Mouse (Mus musculus): ENCODE measurements around the gene Castor2. TPM values are rescaled to one million over a fixed set of nuclear protein-coding genes. Genes with fewer than 3 reads are reported as not detected.

Gene Castor2
- 12.7 and 12.9 TPM in 2 replicates for total RNA-seq (2021)
- long read RNA-seq, partial matches to known transcripts = 9 of 10 reads
- long read RNA-seq, other reads (novel, unspliced or antisense) = 1 of 10 reads

DNA sequence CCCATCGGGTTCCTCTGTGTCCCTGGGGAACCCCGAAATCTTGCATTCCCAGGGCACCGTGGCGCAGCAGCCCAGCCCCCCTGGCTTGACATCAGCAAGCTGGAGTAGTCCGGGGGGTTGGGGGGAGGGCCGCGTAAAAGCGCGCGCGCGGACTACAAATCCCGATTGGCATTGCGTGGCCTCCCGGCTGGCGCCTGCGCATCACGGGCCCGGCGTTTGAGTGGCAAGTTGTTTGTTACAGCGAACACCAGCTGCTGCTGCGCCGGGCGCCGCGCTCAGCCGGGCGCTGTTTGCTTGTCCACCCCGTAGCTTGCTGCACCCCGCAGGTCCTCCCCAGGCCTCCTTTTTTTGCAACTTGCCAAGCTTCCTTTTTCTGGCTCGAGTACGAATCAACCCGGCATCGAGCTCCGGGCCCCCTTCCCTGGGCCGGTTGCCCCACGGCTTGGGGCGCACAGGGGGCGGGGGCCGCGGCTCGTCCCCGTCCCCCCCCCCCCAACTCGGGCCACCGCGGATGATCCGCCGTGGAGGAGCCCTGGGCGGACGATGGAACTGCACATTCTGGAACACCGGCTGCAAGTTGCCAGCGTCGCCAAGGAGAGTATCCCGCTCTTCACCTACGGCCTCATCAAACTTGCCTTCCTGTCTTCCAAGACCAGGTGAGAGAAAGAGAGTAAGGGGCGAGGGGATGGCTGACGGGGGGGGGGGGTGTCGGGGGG lies at the start of gene Castor2:
TSS of gene Castor2 (plus strand) at position 216 of the 716 bp plus-strand sequence.
- peak; percentile 95 for DNase-seq

DNA sequence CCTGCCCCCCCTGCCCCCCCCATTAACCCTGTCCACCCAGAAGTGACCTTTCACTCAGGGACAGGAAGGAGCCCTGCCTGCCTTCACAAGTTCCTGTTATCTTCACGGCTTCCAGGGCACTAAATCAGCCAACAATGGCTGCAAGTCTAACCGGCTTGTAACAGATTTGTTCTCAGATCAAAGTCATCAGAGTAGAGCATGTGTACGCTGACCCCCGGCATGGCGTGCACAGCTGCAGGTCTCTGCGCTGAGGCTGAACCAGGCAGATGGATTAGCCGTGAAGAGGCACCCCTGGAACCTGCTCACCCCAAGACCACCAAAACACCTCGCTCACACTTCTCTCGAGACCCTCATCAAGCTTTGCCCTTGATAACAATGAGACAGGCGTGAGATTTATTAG lies 48.8 kb upstream of the Castor2 start:
- no peak for DNase-seq

DNA sequence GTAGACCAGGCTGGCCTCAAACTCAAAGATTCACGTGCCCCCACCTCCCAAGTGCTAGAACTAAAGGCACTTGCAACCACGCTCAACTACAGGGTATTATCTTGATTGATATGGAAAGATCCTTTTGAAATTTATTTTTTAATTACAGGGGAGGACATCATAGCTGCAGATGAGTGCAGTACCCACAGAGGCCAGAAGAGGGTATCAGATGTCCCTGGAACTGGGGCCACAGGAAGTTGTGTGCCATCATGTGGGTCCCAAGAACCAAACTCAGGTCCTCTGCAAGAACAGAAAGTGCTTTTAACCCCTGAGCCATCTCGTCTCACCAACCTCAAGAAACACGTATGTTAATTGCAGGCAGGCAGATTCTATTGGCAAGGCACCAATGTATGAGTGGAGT lies 46.9 kb upstream of the Castor2 start:
- no peak for DNase-seq

DNA sequence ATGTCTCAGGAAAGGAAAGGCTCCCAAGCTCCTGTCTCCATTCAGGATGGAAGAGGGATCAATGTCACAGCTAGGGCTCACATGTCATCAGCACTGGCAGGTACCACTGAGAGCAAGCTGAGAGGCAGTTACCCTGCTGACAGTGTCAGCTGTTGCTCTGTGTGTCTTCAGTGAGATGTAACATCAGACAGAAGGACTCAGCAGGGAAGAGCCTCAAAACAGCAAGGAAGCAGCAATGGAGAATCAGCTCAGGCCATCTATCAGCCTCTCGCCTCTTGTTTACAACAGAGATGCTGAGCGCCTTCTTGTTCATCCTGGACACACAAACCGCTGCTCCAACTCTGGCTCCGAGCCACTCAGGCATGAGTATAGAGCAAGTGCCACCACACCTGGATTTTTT lies 45.0 kb upstream of the Castor2 start:
- DNase-seq = no peak

DNA sequence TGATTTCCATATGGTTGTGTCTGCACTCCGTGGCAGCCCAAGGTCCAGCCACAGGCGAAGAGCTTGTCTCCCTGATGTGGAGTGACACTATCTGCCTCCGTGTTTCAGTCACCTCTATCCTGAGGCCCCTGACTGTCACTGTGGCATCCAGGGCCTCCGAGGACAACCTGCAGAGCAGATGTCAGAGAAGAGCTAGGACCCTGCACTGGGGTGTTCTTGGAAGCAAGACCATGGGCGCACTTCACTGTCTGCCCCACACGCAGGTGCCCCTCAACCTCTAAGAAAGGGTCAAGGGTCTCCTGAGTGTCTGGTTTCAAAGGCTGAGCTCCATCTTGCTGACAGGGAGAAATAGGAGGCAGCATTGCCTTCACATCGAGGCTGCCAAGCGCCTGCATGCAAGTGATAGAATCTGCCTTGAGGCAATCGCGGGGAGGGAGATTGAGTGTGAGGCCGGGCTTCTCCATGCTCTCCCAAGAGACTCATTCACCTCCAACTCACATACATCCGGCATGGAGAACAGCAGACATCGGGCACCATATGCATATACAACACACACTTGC lies 40.6 kb upstream of the Castor2 start:
- no peak for DNase-seq

DNA sequence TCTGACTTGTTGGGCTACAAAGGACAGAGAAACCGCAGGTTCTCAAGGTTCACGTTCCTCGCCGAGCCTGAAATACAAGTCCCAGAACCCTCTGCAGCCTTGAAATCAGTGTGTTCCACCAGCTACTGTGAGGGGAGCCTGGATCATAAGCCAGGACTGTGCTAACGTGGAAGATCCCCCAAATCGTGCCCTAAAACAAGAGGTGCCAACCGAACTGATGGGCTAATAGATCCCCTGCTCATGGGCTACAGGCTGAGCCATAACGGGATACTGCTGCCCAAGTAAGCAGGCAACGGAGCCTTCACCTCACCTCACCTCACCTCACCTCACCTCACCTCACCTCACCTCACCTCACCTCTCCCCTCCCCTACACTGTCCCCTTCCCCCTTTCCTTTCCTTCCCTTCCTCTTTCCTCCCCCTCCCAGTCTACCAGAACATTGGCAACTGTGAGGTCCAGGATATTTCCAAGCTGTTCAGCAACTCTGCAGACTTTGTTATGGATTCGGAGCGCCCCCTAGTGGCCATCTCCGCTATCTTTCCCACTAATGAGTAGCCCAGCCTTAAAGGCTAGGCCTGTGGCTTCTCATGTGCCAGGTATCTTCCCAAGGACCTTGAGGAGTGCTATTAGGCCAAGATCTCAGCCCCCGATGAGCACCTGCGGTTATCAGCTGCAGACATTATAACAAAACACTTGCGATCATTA lies 36.0 kb upstream of the Castor2 start:
- DNase-seq = peak; percentile 86

DNA sequence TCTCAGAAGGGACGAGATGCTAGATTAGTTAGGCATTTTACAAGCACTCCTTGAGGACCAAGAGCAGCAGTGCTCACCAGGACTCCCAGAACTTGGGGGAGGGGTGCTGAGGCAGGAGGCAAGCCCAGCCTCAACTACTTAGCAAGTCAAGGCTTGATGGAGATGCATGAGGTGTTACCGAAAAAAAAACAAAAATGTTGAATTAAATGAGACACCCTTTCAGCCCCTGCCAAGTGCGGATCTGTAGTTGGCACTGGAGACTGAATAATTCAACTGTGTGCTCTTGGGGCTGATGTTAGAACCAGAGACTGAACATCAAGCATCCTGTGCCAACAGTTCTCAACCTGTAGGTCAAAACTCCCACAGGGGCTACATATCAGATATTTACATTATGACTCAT lies 33.2 kb upstream of the Castor2 start:
- DNase-seq = no peak

DNA sequence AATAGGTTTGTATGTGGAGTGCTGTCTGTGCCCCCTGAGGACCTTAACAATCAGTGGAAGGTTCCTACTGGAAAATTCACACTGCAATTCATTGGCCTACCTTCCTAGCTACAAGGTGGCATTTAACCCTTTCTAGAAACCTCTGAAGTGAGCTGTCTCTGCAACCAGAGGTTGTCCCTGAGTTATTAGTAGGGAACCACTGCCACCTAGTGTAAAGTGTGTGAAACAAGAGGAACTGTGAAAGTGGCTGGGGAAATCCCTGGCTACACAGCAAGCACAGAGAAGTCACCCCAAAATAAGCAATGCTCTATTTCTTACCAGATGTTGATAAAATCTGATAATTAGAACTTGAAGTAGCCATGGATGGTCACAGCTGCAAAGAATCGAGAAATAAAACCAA lies 31.6 kb upstream of the Castor2 start:
- DNase-seq = no peak

DNA sequence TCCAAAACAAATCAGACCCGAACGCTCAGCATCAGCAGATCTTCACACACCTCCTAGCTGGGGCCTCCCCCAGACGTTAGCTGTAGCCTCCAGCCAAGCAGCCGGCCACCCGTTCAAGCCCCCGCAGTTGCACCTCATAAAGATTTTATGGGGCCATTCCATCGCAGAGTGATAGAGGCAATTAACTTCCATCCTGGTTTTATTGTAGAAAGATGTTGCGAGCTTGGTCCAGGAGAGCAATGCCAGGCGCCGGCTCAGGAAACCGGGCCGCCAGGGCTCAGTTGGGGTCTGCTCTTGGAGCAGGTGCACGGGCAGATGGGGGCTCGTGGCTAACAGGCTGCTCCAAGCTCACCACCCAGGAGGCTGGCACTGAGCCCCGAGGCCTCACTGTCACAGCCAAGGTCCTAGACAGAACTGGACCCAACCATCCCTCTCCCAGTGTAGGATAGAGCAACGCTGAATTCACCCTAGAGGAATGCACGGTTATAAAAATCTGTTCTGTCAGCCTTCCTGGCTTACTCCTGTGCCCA lies 25.9 kb upstream of the Castor2 start:
- DNase-seq = peak; percentile 52

DNA sequence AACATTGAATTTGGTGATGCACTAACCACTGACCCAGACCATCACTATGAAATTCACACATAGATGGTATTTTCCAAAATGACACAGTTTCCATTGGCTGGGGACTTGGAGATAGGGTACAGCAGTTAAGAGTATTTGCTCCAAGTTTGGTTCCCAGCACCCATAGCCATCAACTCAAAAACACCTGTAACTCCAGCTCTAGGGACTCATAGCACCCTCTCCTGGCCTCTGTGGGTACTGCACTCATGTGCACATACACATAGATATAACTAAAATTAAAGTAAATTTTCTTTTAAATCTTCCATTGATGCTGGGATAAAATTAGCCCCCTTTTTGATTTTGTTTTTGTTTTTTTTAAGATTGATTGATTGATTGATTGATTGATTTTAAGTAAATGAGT lies 25.1 kb upstream of the Castor2 start:
- DNase-seq = no peak

DNA sequence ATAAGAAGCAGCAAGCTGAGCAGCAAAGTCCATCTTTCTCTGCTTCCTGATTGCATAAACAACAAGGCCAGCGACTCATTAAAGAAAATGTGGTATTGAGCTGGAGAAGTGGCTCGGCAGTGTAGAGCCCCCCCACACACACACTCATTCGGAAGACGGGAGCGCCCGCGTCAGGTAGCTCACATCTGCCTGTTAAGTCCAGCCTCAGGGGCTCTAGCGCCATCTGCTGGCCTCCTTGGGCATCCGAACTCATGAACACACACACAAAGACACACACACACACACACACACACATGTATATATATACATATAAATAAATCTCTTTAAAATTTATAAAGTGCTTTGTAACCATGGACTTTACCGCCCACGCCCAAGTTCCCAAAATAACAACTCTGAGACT lies 23.3 kb upstream of the Castor2 start:
- no peak for DNase-seq

DNA sequence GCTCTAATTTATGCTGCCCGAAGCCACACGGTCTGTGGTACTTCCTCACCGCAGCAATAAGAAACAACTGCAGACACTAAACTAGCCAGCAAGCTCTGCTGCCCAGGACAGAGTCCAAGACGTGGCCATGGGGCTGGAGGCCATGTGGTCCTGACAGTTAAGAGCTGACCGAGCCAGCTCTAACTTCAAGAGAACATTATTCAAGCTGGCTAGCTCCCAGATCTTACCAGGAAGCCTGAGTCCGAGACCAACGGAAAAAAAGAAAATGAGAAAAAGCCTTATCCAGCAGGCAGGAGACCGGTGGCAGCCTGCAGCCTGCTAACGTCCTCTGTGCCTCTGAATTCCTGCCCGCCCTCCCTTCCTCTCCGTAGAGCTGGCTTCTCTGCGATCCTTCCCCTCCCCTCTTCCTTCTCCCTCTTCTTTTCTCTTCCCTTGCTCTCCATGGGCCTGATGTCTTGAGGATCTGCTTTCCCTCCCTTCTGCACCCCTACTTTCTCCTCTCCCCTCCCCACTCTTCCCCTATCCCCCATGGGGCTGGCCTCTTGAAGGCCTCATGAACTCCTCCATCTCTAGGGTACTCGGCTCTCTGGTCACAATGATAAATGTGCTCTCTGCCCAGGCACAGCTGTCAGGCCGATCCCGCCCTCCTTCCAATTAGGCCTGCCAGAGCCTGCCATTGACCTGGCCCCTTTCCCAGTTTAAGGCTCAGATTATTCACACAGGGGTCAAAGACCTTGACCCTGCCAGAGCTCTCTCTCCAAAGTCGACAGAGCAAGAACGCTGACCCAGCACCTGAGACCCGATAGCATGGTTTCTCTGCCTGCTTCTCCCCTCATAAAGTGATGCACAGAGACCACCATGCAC lies 18.6 kb upstream of the Castor2 start:
- DNase-seq = peak; percentile 26

DNA sequence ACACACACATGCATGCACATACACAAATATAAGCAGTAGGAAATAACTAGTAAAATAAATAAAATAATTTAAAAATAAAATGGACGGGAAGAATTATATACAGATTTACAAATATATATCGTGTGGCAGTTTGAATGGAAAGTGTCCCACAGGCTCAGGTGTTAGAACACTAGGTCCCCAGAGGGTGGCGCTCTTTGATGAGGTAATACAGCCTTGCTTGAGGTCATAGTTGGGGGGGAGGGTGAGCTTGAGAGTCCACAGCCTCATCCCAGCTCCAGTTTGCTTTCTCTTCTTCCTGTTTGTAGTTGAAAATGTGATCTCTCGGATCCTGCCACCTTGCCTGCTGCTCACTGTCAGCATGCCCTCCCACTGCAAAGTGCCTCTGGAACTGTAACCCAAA lies 14.3 kb upstream of the Castor2 start:
- peak; percentile 20 for DNase-seq

DNA sequence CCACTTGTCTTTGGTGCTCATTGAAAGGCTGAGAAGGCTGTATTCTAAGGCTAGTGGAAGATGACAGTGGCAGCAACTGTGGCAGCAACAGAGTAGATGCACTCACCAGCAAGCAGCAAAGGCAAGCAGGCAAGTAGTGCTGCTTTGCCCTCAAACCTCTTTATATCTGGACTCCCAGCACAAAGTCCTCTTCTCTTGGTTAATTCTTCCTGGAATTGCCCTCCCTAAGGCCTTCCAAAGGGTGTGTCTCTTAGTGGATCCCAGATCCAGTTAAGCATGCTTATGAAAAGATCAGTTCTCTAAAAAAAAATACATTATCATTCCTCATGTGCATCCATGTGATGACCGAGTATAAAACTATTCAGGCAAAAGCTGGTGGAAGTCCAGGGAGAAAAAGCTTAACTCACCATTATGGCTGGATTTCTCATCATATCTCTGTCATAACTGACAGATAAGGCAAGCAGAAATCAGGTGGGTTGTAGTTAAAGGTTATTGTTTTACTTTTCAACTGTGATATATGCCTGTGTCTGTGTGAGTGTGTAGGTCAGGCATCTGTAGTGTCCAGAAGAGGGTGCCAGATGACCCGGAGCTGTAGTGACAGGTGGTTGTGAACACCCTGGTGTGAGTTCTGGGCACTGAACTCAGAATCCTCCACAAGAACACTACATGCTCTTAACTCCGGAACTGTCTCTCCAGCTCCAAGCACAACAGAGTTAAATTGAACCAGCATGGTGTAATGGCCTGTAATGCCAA lies 13.4 kb upstream of the Castor2 start:
- no peak for DNase-seq

DNA sequence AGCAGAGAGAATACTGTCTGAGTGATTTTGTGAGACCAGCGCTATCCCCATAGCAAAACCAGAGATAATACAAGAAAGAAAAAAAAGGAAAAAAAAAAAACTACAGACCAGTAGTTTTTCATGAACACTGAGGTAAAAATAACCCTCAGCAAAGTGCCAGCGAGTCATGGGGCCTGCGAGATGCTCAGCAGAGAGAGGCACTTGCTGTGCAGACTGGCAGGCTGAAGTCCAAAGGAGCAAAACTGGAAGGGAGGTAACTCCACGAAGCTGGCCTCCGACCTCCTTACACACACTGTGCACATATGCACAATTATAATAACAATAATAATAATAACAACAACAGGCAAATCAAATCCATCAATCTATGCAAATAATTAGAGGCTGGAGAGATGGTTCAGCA lies 12.3 kb upstream of the Castor2 start:
- no peak for DNase-seq

DNA sequence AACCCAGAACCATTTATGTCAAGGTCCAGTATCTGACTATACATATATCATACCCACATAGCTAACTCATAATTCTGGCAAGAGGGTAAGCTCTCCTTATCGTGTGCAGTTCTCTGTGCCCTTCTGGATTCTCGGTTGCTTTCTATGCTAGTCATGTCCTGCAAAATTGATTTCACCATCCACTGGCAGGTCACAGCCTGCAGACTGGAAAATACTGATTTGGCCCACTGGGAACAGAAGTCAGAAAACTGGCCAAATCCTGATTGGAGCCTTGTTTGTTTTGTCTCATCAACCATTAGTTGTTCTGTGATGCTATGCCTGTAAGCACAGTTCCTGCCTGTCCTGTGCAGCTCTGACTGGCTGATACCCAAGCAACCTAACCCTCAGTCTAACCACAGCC lies 3.7 kb upstream of the Castor2 start:
- DNase-seq = no peak

DNA sequence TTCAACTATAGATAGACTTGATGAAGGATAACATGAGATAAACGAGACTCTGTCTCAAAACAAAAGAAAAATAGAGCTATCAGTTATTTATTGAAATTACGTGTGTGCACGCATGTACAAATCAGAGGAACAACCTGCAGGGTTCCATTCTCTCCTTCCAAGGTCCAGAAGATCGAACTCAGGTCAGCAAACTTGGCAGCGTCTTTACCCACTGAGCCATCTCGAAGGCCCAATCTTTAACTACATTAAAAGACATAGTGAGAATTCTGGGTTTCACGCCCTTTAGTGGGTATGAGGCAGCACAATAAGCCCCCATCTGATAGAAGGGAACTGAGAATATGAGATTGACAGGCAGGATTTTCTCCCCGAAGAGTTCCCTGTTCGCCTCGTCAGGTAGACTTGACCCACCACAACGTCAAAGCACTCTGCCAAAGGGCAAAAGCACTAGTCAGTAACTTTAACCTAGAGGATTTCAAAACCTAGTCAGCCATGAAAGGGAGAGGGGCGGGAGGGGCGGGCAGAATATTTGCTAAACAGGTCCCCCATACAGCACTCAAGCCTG lies 1.1 kb upstream of the Castor2 start:
- no peak for DNase-seq

DNA sequence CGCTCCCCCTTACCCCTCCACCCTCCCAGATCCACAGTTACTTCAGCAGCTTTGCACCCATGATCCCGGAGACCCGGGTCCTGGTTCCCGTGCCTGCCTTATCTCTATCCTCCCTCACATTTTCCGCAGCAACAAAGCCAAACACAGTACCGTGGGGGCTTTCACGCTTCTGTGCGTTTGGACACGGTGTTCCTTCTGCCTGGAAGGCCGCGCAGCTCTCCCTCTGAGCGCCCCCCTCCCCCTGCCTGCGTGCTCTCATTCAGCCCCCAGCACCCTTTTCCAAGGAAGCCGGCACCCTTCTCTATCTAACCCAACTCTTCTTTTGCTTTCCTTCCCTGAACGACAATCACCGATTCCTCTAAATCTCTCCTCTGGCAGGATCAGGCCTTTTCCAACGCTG lies 535 bp upstream of the Castor2 start:
- DNase-seq = peak; percentile 28

DNA sequence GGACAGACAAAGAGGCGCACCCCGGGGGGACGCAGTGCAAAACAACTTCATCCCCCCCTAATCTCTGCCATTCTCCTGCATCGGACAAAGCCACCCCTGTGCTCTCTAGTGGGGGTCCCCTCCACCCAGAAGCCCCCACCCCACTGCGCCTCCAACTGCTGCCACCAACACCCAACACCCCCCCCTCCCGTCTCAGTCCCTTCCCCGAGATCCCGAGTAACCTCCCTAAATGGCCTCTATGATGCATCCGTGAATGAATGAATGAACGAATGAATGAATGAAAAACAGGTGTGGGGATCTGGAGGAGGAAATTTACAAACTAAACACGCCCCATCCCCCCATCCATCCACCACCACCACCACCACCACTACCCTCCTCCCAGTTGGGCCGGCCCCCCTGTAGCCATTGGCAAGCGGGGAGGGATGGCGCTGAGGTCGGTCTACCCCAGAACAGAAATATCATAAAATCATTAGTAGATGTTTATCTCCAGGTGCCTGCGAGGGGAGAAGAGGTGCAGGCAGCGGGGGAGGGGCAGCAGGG lies 791 bp downstream of the Castor2 start:
- peak; percentile 5 for DNase-seq

DNA sequence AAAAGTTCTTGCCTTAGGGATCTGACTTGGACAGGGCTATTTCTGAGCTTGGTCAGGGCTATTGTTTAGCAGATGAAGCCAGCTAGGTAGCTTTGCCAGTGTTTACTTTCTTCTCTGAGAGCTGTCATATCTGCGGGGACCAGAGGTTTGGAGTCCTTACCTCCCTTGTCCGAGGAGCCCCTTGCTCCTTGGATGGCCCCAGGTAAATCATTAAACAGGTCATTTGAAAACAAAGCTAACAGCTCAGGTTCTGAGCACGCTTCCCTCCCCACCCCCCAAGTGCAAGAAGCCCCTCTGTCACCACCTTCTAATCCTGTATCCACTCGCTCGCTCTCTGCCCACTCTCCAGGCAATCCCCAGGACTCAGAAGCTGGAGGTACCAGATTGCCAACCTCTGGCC lies 1.8 kb downstream of the Castor2 start:
- no peak for DNase-seq

DNA sequence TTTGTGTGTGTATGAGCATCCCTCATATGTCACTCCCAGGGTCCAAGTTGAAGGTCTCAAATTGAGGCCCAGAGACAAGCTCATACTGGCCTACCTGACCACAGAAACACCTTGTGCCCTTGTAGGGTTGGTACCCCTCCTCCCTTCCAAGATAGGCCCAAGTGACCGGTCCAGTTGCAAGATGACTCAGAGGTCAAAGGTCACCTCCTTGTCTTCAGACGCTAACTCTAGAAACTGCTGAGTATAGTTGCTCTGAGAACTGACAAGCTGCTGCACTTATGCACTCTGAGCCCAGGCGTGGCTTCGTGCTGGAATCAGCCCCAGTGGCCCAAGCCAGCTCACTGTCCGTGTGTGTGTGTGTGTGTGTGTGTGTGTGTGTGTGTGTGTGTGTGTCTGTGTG lies 2.4 kb downstream of the Castor2 start:
- DNase-seq = no peak
